Mouse (Mus musculus): ENCODE measurements around the gene Vmn2r66. TPM values are rescaled to one million over a fixed set of nuclear protein-coding genes. Genes with fewer than 3 reads are reported as not detected.

Vmn2r66 gene
- total RNA-seq (2021), result not detected

GRCm38 (mm10) chr7:85012168-85012567 lies at the start of gene Vmn2r66:
Gene Vmn2r66 (minus strand): TSS chr7:85012268.
- DNase-seq, result no peak
- intact Hi-C loops (cut with DNase I), result no loop called here

GRCm38 (mm10) chr7:84996694-84997093 lies 15.4 kb downstream of the Vmn2r66 start:
- no peak for DNase-seq
- intact Hi-C loops (cut with DNase I), result no loop called here

- DNase-seq, result no peak
- intact Hi-C loops (cut with DNase I), result no loop called here
These were observed 48.1 kb downstream of the Vmn2r66 start, which contains the start of gene Vmn2r65 for GRCm38 (mm10) chr7:84964015-84964414. Gene Vmn2r65 (minus strand): TSS chr7:84964115.

Other genes starting within 250 kb of the Vmn2r66 start
- gene Olfr291, start 158.7 kb downstream of the Vmn2r66 start, total RNA-seq (2021), result not detected
- not detected for gene Vmn2r65, start 48.2 kb downstream of the Vmn2r66 start, total RNA-seq (2021)
- not detected for gene Vmn2r67, start 143.7 kb upstream of the Vmn2r66 start, total RNA-seq (2021)
- gene Vmn2r68, start 225.5 kb upstream of the Vmn2r66 start, total RNA-seq (2021), result not detected

Data from heart, postnatal 36 days (tissue).